Mouse (Mus musculus): ENCODE measurements around the gene Olfr237-ps1.
"Not testable (repeated sequence)": the region's sequence is repeated elsewhere in the genome, so short reads cannot be mapped to it uniquely, and the experiment has no call there.

Gene Olfr237-ps1

DNA sequence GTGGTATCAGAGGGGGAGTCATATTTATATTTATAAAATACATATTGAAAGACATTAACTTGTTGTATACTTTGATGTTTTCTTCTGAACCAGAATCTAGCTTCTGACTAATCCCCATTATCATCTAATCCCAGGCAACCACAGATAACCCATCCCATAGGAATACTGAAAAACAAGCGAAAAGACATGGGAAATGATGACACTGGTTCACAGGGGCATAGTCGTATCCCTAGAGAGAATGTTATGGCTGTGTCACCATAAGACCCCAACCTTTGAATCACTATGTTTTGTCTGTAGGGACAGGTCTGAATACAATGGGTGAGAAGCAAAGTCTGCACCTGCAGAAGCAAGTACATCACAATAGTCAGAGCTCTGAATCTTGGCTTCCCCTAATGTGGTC, at the start of gene Olfr237-ps1:
Gene Olfr237-ps1, plus strand, starts transcription at position 301 of the 400 bp plus-strand sequence.
- in situ Hi-C loops (cut with MboI; ENCODE audit: low pct_unique_long_range_greater_than_20kb in 1 of 2, low sequenced_read_pairs in 2 of 2, unreplicated experiment in 1 of 2) = not testable (repeated sequence)

GRCm38 (mm10) chr6:43106069-43106468, 40.3 kb upstream of the Olfr237-ps1 start, which contains the start of gene Olfr441:
Gene Olfr441 (plus strand): TSS chr6:43106369.
- in situ Hi-C loops (cut with MboI; ENCODE audit: low pct_unique_long_range_greater_than_20kb in 1 of 2, low sequenced_read_pairs in 2 of 2, unreplicated experiment in 1 of 2) = not testable (repeated sequence)

- in situ Hi-C loops (cut with MboI; ENCODE audit: low pct_unique_long_range_greater_than_20kb in 1 of 2, low sequenced_read_pairs in 2 of 2, unreplicated experiment in 1 of 2) = no loop called here
Observed at GRCm38 (mm10) chr6:43159502-43159901, 13.1 kb downstream of the Olfr237-ps1 start.

DNA sequence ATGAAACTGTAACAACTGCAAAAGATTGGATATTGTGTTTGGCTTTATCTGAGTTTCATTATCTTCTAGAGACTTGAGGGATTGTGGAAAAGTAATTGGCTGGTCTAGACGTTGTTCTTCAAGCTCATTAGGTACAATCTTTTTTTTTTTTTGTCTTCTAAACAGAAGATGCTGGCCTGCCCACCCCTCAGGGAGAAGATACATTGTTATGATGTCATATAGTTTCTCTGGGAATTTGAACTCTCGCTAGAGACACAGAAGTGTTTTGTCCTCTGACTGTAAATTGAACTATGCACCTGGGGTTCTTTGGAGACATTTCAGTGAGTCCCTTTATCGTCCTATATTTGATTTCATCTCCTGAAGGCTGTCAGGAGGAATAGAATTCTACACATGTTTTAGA, 16.6 kb downstream of the Olfr237-ps1 start, which contains the start of gene Olfr437:
Gene Olfr437, plus strand, starts transcription at position 301 of the 400 bp plus-strand sequence.
- in situ Hi-C loops (cut with MboI; ENCODE audit: low pct_unique_long_range_greater_than_20kb in 1 of 2, low sequenced_read_pairs in 2 of 2, unreplicated experiment in 1 of 2) = no loop called here

DNA sequence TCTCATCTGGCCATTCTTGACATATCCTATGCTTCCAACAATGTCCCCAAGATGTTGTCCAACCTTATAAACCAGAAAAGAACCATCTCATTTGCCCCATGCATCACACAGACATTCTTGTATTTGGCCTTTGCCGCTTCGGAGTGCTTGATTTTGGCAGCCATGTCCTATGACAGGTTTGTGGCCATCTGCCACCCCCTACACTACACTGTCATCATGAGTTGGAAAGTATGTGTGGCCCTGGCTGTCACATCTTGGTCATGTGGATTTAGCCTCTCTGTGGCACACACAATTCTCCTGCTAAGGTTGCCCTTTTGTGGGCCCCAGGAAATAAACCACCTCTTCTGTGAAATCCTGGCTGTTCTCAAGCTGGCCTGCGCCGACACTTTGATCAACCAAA, 20.9 kb downstream of the Olfr237-ps1 start:
- in situ Hi-C loops (cut with MboI; ENCODE audit: low pct_unique_long_range_greater_than_20kb in 1 of 2, low sequenced_read_pairs in 2 of 2, unreplicated experiment in 1 of 2) = no loop called here

GRCm38 (mm10) chr6:43171840-43172239, 25.5 kb downstream of the Olfr237-ps1 start, which contains the start of gene Olfr13:
Gene Olfr13 (plus strand): TSS chr6:43172140.
- in situ Hi-C loops (cut with MboI; ENCODE audit: low pct_unique_long_range_greater_than_20kb in 1 of 2, low sequenced_read_pairs in 2 of 2, unreplicated experiment in 1 of 2) = no loop called here

DNA sequence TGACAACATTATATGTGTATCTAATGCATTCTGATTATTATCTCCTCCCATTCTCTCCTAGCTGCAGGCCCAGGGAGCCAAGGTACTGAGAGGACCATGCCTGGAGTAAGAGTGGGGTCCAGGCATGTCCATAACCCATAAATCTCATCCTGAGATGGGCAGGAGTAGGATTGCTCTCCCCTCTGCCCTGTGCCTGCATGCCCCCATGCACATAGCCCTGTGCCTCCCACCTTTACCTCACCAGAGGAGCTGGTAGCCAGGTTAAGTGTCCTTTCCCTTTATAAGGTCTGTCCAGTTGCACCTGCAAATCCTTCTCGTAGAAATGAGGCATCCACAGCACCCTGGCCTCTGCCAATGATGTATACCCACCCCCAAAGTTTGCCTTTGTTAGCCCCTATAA, 31.8 kb downstream of the Olfr237-ps1 start:
- in situ Hi-C loops (cut with MboI; ENCODE audit: low pct_unique_long_range_greater_than_20kb in 1 of 2, low sequenced_read_pairs in 2 of 2, unreplicated experiment in 1 of 2) = no loop called here

DNA sequence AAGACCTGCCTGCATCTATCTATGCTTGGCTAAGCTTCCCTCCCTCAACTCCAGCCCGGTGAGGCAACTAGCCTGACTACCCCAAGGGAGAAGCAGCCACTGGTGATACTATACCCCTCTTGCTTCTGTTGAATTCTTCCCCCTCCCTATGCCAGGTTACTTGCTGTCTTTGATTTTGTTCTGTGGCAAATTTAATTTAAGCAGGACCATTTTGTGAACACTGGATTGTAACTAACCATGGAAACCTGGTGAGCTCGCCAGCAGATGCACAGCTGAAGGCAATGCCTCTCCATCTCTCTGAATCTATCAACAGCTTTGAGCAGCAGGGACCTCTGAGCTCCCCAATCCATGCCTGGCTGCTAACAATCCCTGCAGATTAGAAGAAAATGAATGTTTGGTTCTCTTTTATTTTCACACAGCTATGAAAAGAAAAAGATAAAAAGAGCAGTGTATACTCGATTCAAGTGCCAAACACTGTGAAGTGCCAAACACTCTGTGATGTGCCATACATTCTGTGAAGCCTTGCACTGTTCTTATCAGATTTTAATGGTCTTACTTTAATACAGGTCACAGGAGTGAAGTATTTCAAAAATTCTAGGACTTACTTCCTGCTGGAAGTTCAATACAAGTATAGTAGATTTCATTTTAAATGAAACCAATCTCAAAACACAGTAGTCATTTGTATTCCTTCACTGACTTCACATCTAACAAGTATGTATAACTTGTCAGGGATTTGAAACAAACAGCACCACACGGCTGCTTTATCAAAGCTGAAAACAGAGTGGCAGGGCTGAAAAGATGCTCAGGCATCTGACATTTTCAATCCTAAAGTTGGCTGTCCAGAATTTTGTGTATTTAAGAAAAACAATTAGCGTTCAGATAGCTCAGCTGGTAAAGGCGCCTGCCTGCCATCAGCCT, 32.5 kb downstream of the Olfr237-ps1 start:
- in situ Hi-C loops (cut with MboI; ENCODE audit: low pct_unique_long_range_greater_than_20kb in 1 of 2, low sequenced_read_pairs in 2 of 2, unreplicated experiment in 1 of 2) = no loop called here

DNA sequence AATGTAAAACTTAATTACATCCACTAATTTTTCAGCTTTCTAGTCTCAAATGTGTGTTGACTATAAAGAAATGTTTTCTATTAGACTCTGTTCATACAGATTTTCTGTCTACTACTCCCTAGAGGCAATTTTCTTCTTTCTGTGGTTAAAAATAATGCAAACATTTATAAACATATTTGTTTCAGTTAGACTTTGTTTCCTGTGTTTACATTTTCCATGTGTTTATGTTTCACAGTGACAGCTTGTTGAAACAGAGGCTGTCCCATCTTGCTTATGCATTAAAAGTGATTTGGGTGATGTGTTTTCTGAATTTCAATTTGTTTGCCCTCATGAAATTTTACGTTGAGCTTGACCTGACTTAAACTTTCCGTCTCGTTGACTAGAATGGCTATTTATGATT, 44.6 kb downstream of the Olfr237-ps1 start:
- in situ Hi-C loops (cut with MboI; ENCODE audit: low pct_unique_long_range_greater_than_20kb in 1 of 2, low sequenced_read_pairs in 2 of 2, unreplicated experiment in 1 of 2) = no loop called here

DNA sequence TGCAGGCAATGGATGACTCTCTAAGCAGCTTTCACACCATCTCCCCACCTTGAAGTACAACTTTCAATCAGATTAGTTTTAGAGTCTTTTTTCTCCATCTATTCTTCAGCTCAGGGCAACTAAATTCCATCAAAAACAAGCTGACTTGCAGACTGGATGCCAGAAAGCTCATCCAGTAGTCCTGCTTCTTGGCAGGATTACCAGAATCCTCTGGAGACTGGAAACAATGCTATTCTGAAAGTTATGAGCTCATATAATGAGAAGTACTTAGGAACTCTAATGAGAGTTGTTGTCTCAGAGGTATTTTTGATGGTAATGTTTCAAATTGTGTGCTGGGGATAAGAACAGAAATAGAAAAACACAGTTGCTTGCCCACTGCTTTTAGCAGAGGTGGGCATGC, 50.4 kb downstream of the Olfr237-ps1 start, which contains the start of gene Olfr435:
Gene Olfr435, plus strand, starts transcription at position 366 of the 400 bp plus-strand sequence.
- in situ Hi-C loops (cut with MboI; ENCODE audit: low pct_unique_long_range_greater_than_20kb in 1 of 2, low sequenced_read_pairs in 2 of 2, unreplicated experiment in 1 of 2) = no loop called here

- in situ Hi-C loops (cut with MboI; ENCODE audit: low pct_unique_long_range_greater_than_20kb in 1 of 2, low sequenced_read_pairs in 2 of 2, unreplicated experiment in 1 of 2) = no loop called here
Observed at GRCm38 (mm10) chr6:43198094-43198493, 51.7 kb downstream of the Olfr237-ps1 start.

DNA sequence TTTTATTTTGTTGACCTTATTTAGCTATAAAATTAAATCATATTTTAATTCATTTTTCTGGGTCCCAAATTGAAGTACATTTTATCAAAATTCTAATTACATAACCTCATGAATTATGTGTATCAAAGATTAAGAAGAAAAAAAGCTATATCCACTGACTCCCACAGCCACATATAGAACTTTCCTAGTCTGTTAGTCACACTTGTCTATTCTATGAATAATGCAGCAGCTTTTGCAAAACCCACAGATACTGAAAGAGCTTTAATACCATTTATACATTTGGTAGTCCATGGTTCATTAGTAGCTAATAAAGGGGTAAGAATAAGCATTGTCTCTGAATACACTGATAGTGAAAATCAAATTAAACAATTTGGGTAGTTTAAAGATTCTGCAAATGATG, 56.4 kb downstream of the Olfr237-ps1 start:
- in situ Hi-C loops (cut with MboI; ENCODE audit: low pct_unique_long_range_greater_than_20kb in 1 of 2, low sequenced_read_pairs in 2 of 2, unreplicated experiment in 1 of 2) = no loop called here

DNA sequence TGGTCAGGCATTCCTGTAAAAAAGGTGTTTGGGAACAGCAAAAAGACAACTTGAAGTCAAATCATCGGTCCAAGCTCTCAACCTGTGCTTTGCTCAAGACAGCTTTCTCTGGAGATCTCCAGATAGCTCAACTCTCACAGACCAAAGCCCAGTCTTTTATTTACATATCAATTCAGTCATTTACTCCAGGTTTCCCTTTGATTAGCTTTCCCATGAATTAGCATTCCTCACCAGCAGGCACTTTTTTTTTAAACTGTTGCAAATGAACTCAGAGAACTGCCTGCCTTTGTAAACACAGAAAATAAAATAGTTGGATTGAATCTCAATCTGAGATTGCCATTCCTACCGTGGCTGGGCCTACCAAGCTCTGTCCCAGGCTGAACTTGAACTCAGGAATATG, 59.0 kb downstream of the Olfr237-ps1 start:
- in situ Hi-C loops (cut with MboI; ENCODE audit: low pct_unique_long_range_greater_than_20kb in 1 of 2, low sequenced_read_pairs in 2 of 2, unreplicated experiment in 1 of 2) = no loop called here

All from mouse embryonic stem cell (cell line).